Mouse (Mus musculus): Measurements from ENCODE around the gene 2310034G01Rik.

Gene 2310034G01Rik

GRCm38 (mm10) chr19:46300294-46301045, 49.6 kb downstream of the 2310034G01Rik start:
- DNase-seq (ENCODE audit: low read depth, low spot score): no peak

Measured in retina, postnatal 7 days (tissue).